Mouse (Mus musculus) bone marrow macrophage, adult 2 months (primary cell): Measurements from ENCODE around the gene Gm20388.

ENCODE experiments used
- CTCF ChIP-seq: IDR thresholded peaks from 2 replicates; pipeline ENCODE4 v1.5.1; 2012; ENCODE audit warnings: low read depth, mild to moderate bottlenecking, low read length, moderate library complexity
- POLR2A ChIP-seq: IDR thresholded peaks from 2 replicates; pipeline ENCODE4 v1.6.1; 2012; ENCODE audit warnings: mild to moderate bottlenecking, low read depth, low read length, borderline replicate concordance

- no peak for TF ChIP-seq CTCF
- no peak for TF ChIP-seq POLR2A
Observed at GRCm38 (mm10) chr8:121947753-121948141, 2037.1 kb downstream of the Gm20388 start.
